Mouse (Mus musculus) heart, embryonic 14.5 days (tissue): ENCODE measurements around the gene Fam151a. TPM values are rescaled to one million over a fixed set of nuclear protein-coding genes. Genes with fewer than 3 reads are reported as not detected.

Source experiments
- ATAC-seq: fragments of 200-750 bp; cut with Nextera tagmentation; 2 replicates; pipeline ENCODE4 v1.8.0; 2017; ENCODE audit warnings: low read depth, moderate TSS enrichment; ENCODE audit not compliant: insufficient number of reproducible peaks, insufficient read depth, low FRiP score
- H3K27ac ChIP-seq, 2 experiments: fragments of 200-500 bp in 1 of 2; fragments of 300-500 bp in 1 of 2; sonication (generic) in 1 of 2; replicated peaks in 1 of 2; 2 replicates each; pipeline ENCODE4 v1.5.1; 2012 to 2014; ENCODE audit warnings: low read depth in 2 of 2, low read length in 2 of 2, control low read depth in 1 of 2, mild to moderate bottlenecking in 1 of 2, mixed read lengths in 1 of 2; ENCODE audit not compliant: control insufficient read depth in 1 of 2, insufficient read depth in 1 of 2
- H3K27me3 ChIP-seq: fragments of 300-500 bp; sonication (generic); 2 replicates; pipeline ENCODE4 v1.6.1; 2014; ENCODE audit warnings: mild to moderate bottlenecking, low read length, control low read depth; ENCODE audit not compliant: control insufficient read depth, insufficient read depth
- H3K36me3 ChIP-seq: fragments of 300-500 bp; sonication (generic); 2 replicates; pipeline ENCODE4 v1.6.1; 2014; ENCODE audit warnings: mild to moderate bottlenecking, control low read depth, low read length, mixed read lengths; ENCODE audit not compliant: control insufficient read depth, insufficient read depth
- H3K4me1 ChIP-seq, 2 experiments: fragments of 200-500 bp in 1 of 2; fragments of 300-500 bp in 1 of 2; sonication (generic) in 1 of 2; 2 replicates each; pipeline ENCODE4 v1.6.1; 2012 to 2014; ENCODE audit warnings: low read length in 2 of 2, control low read depth in 1 of 2, mixed read lengths in 1 of 2; ENCODE audit not compliant: control insufficient read depth in 2 of 2, insufficient read depth in 2 of 2
- H3K4me2 ChIP-seq: fragments of 300-500 bp; sonication (generic); 2 replicates; pipeline ENCODE4 v1.6.1; 2014; ENCODE audit warnings: mild to moderate bottlenecking, low read length
- H3K4me3 ChIP-seq, 2 experiments: fragments of 200-500 bp in 1 of 2; fragments of 300-500 bp in 1 of 2; sonication (generic) in 1 of 2; 2 replicates each; pipeline ENCODE4 v1.5.1; 2012 to 2014; ENCODE audit warnings: low read length in 2 of 2, mild to moderate bottlenecking in 2 of 2, control low read depth in 1 of 2, low read depth in 1 of 2, moderate library complexity in 1 of 2; ENCODE audit not compliant: control insufficient read depth in 1 of 2, insufficient read depth in 1 of 2
- H3K9ac ChIP-seq: fragments of 300-500 bp; sonication (generic); 2 replicates; pipeline ENCODE4 v1.6.1; 2014; ENCODE audit warnings: mild to moderate bottlenecking, low read length
- H3K9me3 ChIP-seq: fragments of 300-500 bp; sonication (generic); 2 replicates; pipeline ENCODE4 v1.6.1; 2016; ENCODE audit warnings: low read length, control low read depth; ENCODE audit not compliant: control insufficient read depth
- WGBS: fragments of 180-500 bp; shearing (Covaris S2); extraction: QIAGEN DNeasy Blood & Tissue Kit; methylation state at CpG from one replicate; pipeline ENCODE4 v1.1.7; 2014; 5-methylcytosine and 5-hydroxymethylcytosine counted together
- polyA plus RNA-seq: library from polyadenylated mRNA; unstranded; fragments of >200 nt; fragmentation: Nextera tagmentation; extraction: Ambion mirVana; gene quantifications from 2 replicates; pipeline ENCODE4 v1.2.1, GENCODE M21; 2014

Gene Fam151a
- polyA plus RNA-seq, 1 experiment from 2014 or later = 0.32 TPM

- Histone ChIP-seq H3K36me3 (no peaks in the 10 kb centered on the region), H3K4me1 (peaks cover 15 to 18% of the 10 kb centered on the region in 2 experiments), H3K9me3 (no peaks in the 10 kb centered on the region), H3K27me3 (no peaks in the 10 kb centered on the region), H3K9ac (no peak overlapping the region), H3K4me2 (no peak overlapping the region), H3K4me3 (no peak overlapping the region), H3K27ac (no peak overlapping the region)
- 51% methylated on average over 3 of the region's 3 CpGs for WGBS
- no peak for ATAC-seq
Measured at GRCm38 (mm10) chr4:106776998-106777397, 43.3 kb downstream of the Fam151a start.

- Histone ChIP-seq H3K9me3 (no peaks in the 10 kb centered on the region), H3K36me3 (no peaks in the 10 kb centered on the region), H3K4me1 (peaks cover 22 to 25% of the 10 kb centered on the region in 2 experiments), H3K9ac (no peak overlapping the region), H3K27ac (peak overlapping the region; percentile 75 to 87), H3K4me3 (no peak overlapping the region), H3K4me2 (0 out of 2 replicates have a peak overlapping the region, but pooled peaks have one; percentile 24), H3K27me3 (no peaks in the 10 kb centered on the region)
- ATAC-seq = peak; percentile 94
- 41% methylated on average over 5 of the region's 5 CpGs for WGBS
Measured at GRCm38 (mm10) chr4:106778116-106778788, 44.6 kb downstream of the Fam151a start.

GRCm38 (mm10) chr4:106780045-106780444 is 46.4 kb downstream of the Fam151a start:
- ATAC-seq = no peak
- WGBS = 62% methylated on average over 3 of the region's 3 CpGs
- peaks cover 31 to 33% of the 10 kb centered on the region in 2 experiments for H3K4me1 ChIP-seq

GRCm38 (mm10) chr4:106783137-106783536 is 49.4 kb downstream of the Fam151a start:
- H3K4me3 ChIP-seq = no peak overlapping the region
- peak overlapping the region; percentile 4 to 21 for H3K27ac ChIP-seq
- H3K4me2 ChIP-seq = no peak overlapping the region
- no peak overlapping the region for H3K9ac ChIP-seq
- no peaks in the 10 kb centered on the region for H3K27me3 ChIP-seq
- ATAC-seq = no peak
- H3K36me3 ChIP-seq = no peaks in the 10 kb centered on the region
- H3K9me3 ChIP-seq = no peaks in the 10 kb centered on the region
- peaks cover 50 to 53% of the 10 kb centered on the region in 2 experiments for H3K4me1 ChIP-seq
- WGBS = 50% methylated on average over 10 of the region's 10 CpGs

More at GRCm38 (mm10) chr4:106780045-106780444, 46.4 kb downstream of the Fam151a start:
- H3K36me3 ChIP-seq = no peaks in the 10 kb centered on the region
- H3K4me3 ChIP-seq = no peak overlapping the region
- H3K9me3 ChIP-seq = no peaks in the 10 kb centered on the region
- H3K9ac ChIP-seq = no peak overlapping the region
- H3K27me3 ChIP-seq = no peaks in the 10 kb centered on the region
- no peak overlapping the region for H3K4me2 ChIP-seq
- no peak overlapping the region for H3K27ac ChIP-seq

- Histone ChIP-seq H3K9ac (no peak overlapping the region), H3K36me3 (no peaks in the 10 kb centered on the region), H3K4me3 (no peak overlapping the region), H3K9me3 (no peaks in the 10 kb centered on the region), H3K27me3 (no peaks in the 10 kb centered on the region), H3K4me1 (peaks cover 44 to 47% of the 10 kb centered on the region in 2 experiments), H3K27ac (no peak overlapping the region), H3K4me2 (no peak overlapping the region)
- WGBS = 87% methylated on average over 7 of the region's 7 CpGs
- ATAC-seq = no peak
Measured at GRCm38 (mm10) chr4:106784806-106785205, 51.1 kb downstream of the Fam151a start.

GRCm38 (mm10) chr4:106785345-106785744 is 51.7 kb downstream of the Fam151a start:
- 68% methylated on average over 7 of the region's 7 CpGs for WGBS
- Histone ChIP-seq H3K4me2 (no peak overlapping the region), H3K27me3 (no peaks in the 10 kb centered on the region), H3K4me1 (peaks cover 42 to 48% of the 10 kb centered on the region in 2 experiments), H3K27ac (peak overlapping the region; percentile 81 to 82; a peak in 3 of 4 replicates), H3K9me3 (no peaks in the 10 kb centered on the region), H3K9ac (no peak overlapping the region), H3K4me3 (no peak overlapping the region), H3K36me3 (no peaks in the 10 kb centered on the region)
- no peak for ATAC-seq

- H3K9me3 ChIP-seq = no peaks in the 10 kb centered on the region
- H3K4me2 ChIP-seq = no peak overlapping the region
- peak overlapping the region; percentile 36; the same call in 1 of the 2 replicates for H3K9ac ChIP-seq
- WGBS = 11% methylated on average over 4 of the region's 5 CpGs
- H3K27ac ChIP-seq = peak overlapping the region; percentile 81 to 82
- ATAC-seq = peak; percentile 82
- H3K4me3 ChIP-seq = no peak overlapping the region
- peaks cover 42 to 50% of the 10 kb centered on the region in 2 experiments for H3K4me1 ChIP-seq
- H3K27me3 ChIP-seq = no peaks in the 10 kb centered on the region
- H3K36me3 ChIP-seq = no peaks in the 10 kb centered on the region
Measured at GRCm38 (mm10) chr4:106785753-106786540, 52.3 kb downstream of the Fam151a start.
